Mouse (Mus musculus): ENCODE measurements around the gene Tbc1d9b. TPM values are rescaled to one million over a fixed set of nuclear protein-coding genes. Genes with fewer than 3 reads are reported as not detected.
A peak's percentile ranks its signal among the peaks of the same experiment; 100 is the strongest.

Tbc1d9b gene
- polyA plus RNA-seq, 1 experiment from 2014 or later = 37.5 TPM

GRCm38 (mm10) chr11:50105237-50105636, 26.0 kb upstream of the Tbc1d9b start:
- Histone ChIP-seq H3K27me3 (no peaks in the 10 kb centered on the region), H3K4me2 (no peak overlapping the region), H3K36me3 (peaks cover 26% of the 10 kb centered on the region), H3K9ac (no peak overlapping the region), H3K4me3 (no peak overlapping the region), H3K4me1 (replicated peaks) (peaks cover 17% of the 10 kb centered on the region), H3K27ac (no peak overlapping the region), H3K9me3 (no peaks in the 10 kb centered on the region)
- WGBS = 93% methylated on average over 5 of the region's 5 CpGs
- ATAC-seq (ENCODE audit: low FRiP score) = no peak

GRCm38 (mm10) chr11:50106024-50106423, 25.2 kb upstream of the Tbc1d9b start:
- Histone ChIP-seq H3K4me1 (replicated peaks) (peaks cover 17% of the 10 kb centered on the region), H3K27ac (no peak overlapping the region), H3K36me3 (peaks cover 28% of the 10 kb centered on the region), H3K4me3 (no peak overlapping the region), H3K9me3 (no peaks in the 10 kb centered on the region), H3K4me2 (no peak overlapping the region), H3K27me3 (no peaks in the 10 kb centered on the region), H3K9ac (no peak overlapping the region)
- WGBS = 92% methylated on average over 7 of the region's 7 CpGs
- no peak for ATAC-seq (ENCODE audit: low FRiP score)

GRCm38 (mm10) chr11:50108823-50109244, 22.4 kb upstream of the Tbc1d9b start:
- no peak overlapping the region for H3K4me3 ChIP-seq
- no peak overlapping the region for H3K27ac ChIP-seq
- no peak for ATAC-seq (ENCODE audit: low FRiP score)
- WGBS = 75% methylated on average over 8 of the region's 8 CpGs
- H3K4me2 ChIP-seq = no peak overlapping the region
- no peak overlapping the region for H3K9ac ChIP-seq
- H3K4me1 ChIP-seq (replicated peaks) = peaks cover 12% of the 10 kb centered on the region
- peaks cover 21% of the 10 kb centered on the region for H3K36me3 ChIP-seq
- H3K27me3 ChIP-seq = no peaks in the 10 kb centered on the region
- H3K9me3 ChIP-seq = no peaks in the 10 kb centered on the region

- Histone ChIP-seq H3K9ac (no peak overlapping the region), H3K36me3 (peaks cover 20% of the 10 kb centered on the region), H3K4me2 (no peak overlapping the region), H3K27me3 (no peaks in the 10 kb centered on the region), H3K4me1 (replicated peaks) (no peaks in the 10 kb centered on the region), H3K27ac (no peak overlapping the region), H3K4me3 (no peak overlapping the region), H3K9me3 (no peaks in the 10 kb centered on the region)
- WGBS = 18% methylated on average over 5 of the region's 5 CpGs
- 0 out of 2 replicates have a peak, but pooled peaks have one; percentile 10 for ATAC-seq (ENCODE audit: low FRiP score)
Measured at GRCm38 (mm10) chr11:50114329-50114728, 16.9 kb upstream of the Tbc1d9b start.

GRCm38 (mm10) chr11:50122631-50123081, 8.5 kb upstream of the Tbc1d9b start:
- Histone ChIP-seq H3K27me3 (no peaks in the 10 kb centered on the region), H3K4me1 (replicated peaks) (0 out of 2 replicates have a peak, but pooled peaks cover under 1% of the 10 kb centered on the region), H3K36me3 (peaks cover 51% of the 10 kb centered on the region), H3K9ac (no peak overlapping the region), H3K4me2 (no peak overlapping the region), H3K9me3 (no peaks in the 10 kb centered on the region), H3K4me3 (no peak overlapping the region), H3K27ac (no peak overlapping the region)
- no peak for ATAC-seq (ENCODE audit: low FRiP score)
- WGBS = 91% methylated on average over 8 of the region's 8 CpGs

- peaks cover 13% of the 10 kb centered on the region for H3K36me3 ChIP-seq
- no peaks in the 10 kb centered on the region for H3K27me3 ChIP-seq
- WGBS = 8% methylated on average over 10 of the region's 10 CpGs
- H3K4me3 ChIP-seq = no peak overlapping the region
- H3K27ac ChIP-seq = no peak overlapping the region
- H3K9ac ChIP-seq = no peak overlapping the region
- H3K9me3 ChIP-seq = no peaks in the 10 kb centered on the region
- no peak overlapping the region for H3K4me2 ChIP-seq
- ATAC-seq (ENCODE audit: low FRiP score) = no peak
- H3K4me1 ChIP-seq (replicated peaks) = peaks cover 15% of the 10 kb centered on the region
Measured at GRCm38 (mm10) chr11:50127781-50128180, 3.4 kb upstream of the Tbc1d9b start.

GRCm38 (mm10) chr11:50131801-50132201, 605 bp downstream of the Tbc1d9b start:
- WGBS = 16% methylated on average over 10 of the region's 10 CpGs
- Histone ChIP-seq H3K4me3 (peak overlapping the region; percentile 85), H3K27ac (peak overlapping the region; percentile 95), H3K9me3 (no peaks in the 10 kb centered on the region), H3K27me3 (no peaks in the 10 kb centered on the region), H3K9ac (peak overlapping the region; percentile 99), H3K4me2 (peak overlapping the region; percentile 78), H3K36me3 (peaks cover 14% of the 10 kb centered on the region), H3K4me1 (replicated peaks) (peaks cover 15% of the 10 kb centered on the region)
- peak; percentile 19 for ATAC-seq (ENCODE audit: low FRiP score)

GRCm38 (mm10) chr11:50132265-50132664, 1.1 kb downstream of the Tbc1d9b start:
- Histone ChIP-seq H3K27me3 (no peaks in the 10 kb centered on the region), H3K4me1 (replicated peaks) (peaks cover 15% of the 10 kb centered on the region), H3K4me2 (peak overlapping the region; percentile 78), H3K9me3 (no peaks in the 10 kb centered on the region), H3K4me3 (peak overlapping the region; percentile 85), H3K36me3 (peaks cover 18% of the 10 kb centered on the region), H3K27ac (0 out of 2 replicates have a peak overlapping the region, but pooled peaks have one; percentile 95), H3K9ac (peak overlapping the region; percentile 99)
- WGBS = 82% methylated on average over 6 of the region's 6 CpGs
- no peak for ATAC-seq (ENCODE audit: low FRiP score)

- H3K27me3 ChIP-seq = no peaks in the 10 kb centered on the region
- 88% methylated on average over 10 of the region's 10 CpGs for WGBS
- peaks cover 12% of the 10 kb centered on the region for H3K4me1 ChIP-seq (replicated peaks)
- no peak overlapping the region for H3K4me2 ChIP-seq
- no peak overlapping the region for H3K4me3 ChIP-seq
- peaks cover 39% of the 10 kb centered on the region for H3K36me3 ChIP-seq
- H3K9ac ChIP-seq = no peak overlapping the region
- H3K9me3 ChIP-seq = no peaks in the 10 kb centered on the region
- no peak overlapping the region for H3K27ac ChIP-seq
- ATAC-seq (ENCODE audit: low FRiP score) = no peak
Measured at GRCm38 (mm10) chr11:50134136-50134859, 3.1 kb downstream of the Tbc1d9b start.

- 85% methylated on average over 10 of the region's 10 CpGs for WGBS
- Histone ChIP-seq H3K4me1 (replicated peaks) (no peaks in the 10 kb centered on the region), H3K9ac (no peak overlapping the region), H3K9me3 (no peaks in the 10 kb centered on the region), H3K4me3 (no peak overlapping the region), H3K36me3 (peaks cover 79% of the 10 kb centered on the region), H3K4me2 (no peak overlapping the region), H3K27me3 (no peaks in the 10 kb centered on the region), H3K27ac (no peak overlapping the region)
- ATAC-seq (ENCODE audit: low FRiP score) = no peak
Measured at GRCm38 (mm10) chr11:50138206-50138822, 7.1 kb downstream of the Tbc1d9b start.

GRCm38 (mm10) chr11:50139571-50139970, 8.4 kb downstream of the Tbc1d9b start:
- H3K9me3 ChIP-seq = no peaks in the 10 kb centered on the region
- no peaks in the 10 kb centered on the region for H3K4me1 ChIP-seq (replicated peaks)
- H3K27ac ChIP-seq = no peak overlapping the region
- H3K4me3 ChIP-seq = no peak overlapping the region
- ATAC-seq (ENCODE audit: low FRiP score) = no peak
- 92% methylated on average over 7 of the region's 7 CpGs for WGBS
- no peak overlapping the region for H3K4me2 ChIP-seq
- H3K27me3 ChIP-seq = no peaks in the 10 kb centered on the region
- peaks cover 88% of the 10 kb centered on the region for H3K36me3 ChIP-seq
- no peak overlapping the region for H3K9ac ChIP-seq

GRCm38 (mm10) chr11:50145529-50145928, 14.3 kb downstream of the Tbc1d9b start:
- Histone ChIP-seq H3K27ac (no peak overlapping the region), H3K36me3 (peaks cover 95% of the 10 kb centered on the region), H3K9me3 (no peaks in the 10 kb centered on the region), H3K9ac (no peak overlapping the region), H3K4me1 (replicated peaks) (no peaks in the 10 kb centered on the region), H3K4me2 (no peak overlapping the region), H3K27me3 (no peaks in the 10 kb centered on the region), H3K4me3 (no peak overlapping the region)
- no peak for ATAC-seq (ENCODE audit: low FRiP score)
- WGBS = 92% methylated on average over 3 of the region's 3 CpGs

All from hindbrain, embryonic 13.5 days (tissue).